Mouse (Mus musculus) midbrain, embryonic 13.5 days (tissue): ENCODE measurements at regions not wholly inside any gene's neighbourhood (a gene's known extent, or its start where the extent isn't known, plus 50 kb on each side); places are given as distances from the start of the nearest gene placed in this dataset.

Experiments used
- ATAC-seq: fragments of 200-750 bp; cut with Nextera tagmentation; 2 replicates; pipeline ENCODE4 v1.8.0; 2017; ENCODE audit warnings: mild to moderate bottlenecking, moderate TSS enrichment, moderate library complexity
- H3K27ac ChIP-seq: fragments of 300-500 bp; sonication (generic); 2 replicates; pipeline ENCODE4 v1.5.1; 2015; ENCODE audit warnings: inconsistent platforms, mild to moderate bottlenecking, moderate library complexity
- H3K27me3 ChIP-seq: fragments of 300-500 bp; sonication (generic); 2 replicates; pipeline ENCODE4 v1.6.1; 2015; ENCODE audit warnings: mild to moderate bottlenecking, inconsistent platforms
- H3K36me3 ChIP-seq: fragments of 300-500 bp; sonication (generic); 2 replicates; pipeline ENCODE4 v1.6.1; 2015; ENCODE audit warnings: mild to moderate bottlenecking, inconsistent platforms
- H3K4me1 ChIP-seq: fragments of 300-500 bp; sonication (generic); replicated peaks from 2 replicates; pipeline ENCODE4 v1.6.1; 2015; ENCODE audit warnings: inconsistent platforms
- H3K4me2 ChIP-seq: fragments of 300-500 bp; sonication (generic); replicated peaks from 2 replicates; pipeline ENCODE4 v1.6.1; 2015; ENCODE audit warnings: moderate library complexity, mild to moderate bottlenecking, inconsistent platforms
- H3K4me3 ChIP-seq: fragments of 300-500 bp; sonication (generic); replicated peaks from 2 replicates; pipeline ENCODE4 v1.5.1; 2015; ENCODE audit warnings: mild to moderate bottlenecking, inconsistent platforms
- H3K9ac ChIP-seq: fragments of 300-500 bp; sonication (generic); replicated peaks from 2 replicates; pipeline ENCODE4 v1.6.1; 2015; ENCODE audit warnings: mild to moderate bottlenecking, inconsistent platforms
- H3K9me3 ChIP-seq: fragments of 300-500 bp; sonication (generic); 2 replicates; pipeline ENCODE4 v1.6.1; 2016; ENCODE audit warnings: mild to moderate bottlenecking, inconsistent platforms
- WGBS: fragments of 180-500 bp; shearing (Covaris S2); methylation state at CpG from one replicate; pipeline ENCODE4 v1.1.7; 2015; 5-methylcytosine and 5-hydroxymethylcytosine counted together

- no peaks in the 10 kb centered on the region for H3K36me3 ChIP-seq
- H3K4me1 ChIP-seq, result peaks cover 23% of the 10 kb centered on the region
- H3K27ac ChIP-seq, result no peak overlapping the region
- WGBS, result 65% methylated on average over 6 of the region's 6 CpGs
- no peak for ATAC-seq
- no peak overlapping the region for H3K9ac ChIP-seq
- no peaks in the 10 kb centered on the region for H3K9me3 ChIP-seq
- H3K4me2 ChIP-seq, result no peak overlapping the region
- H3K4me3 ChIP-seq, result no peak overlapping the region
- H3K27me3 ChIP-seq, result no peaks in the 10 kb centered on the region
Observed at GRCm38 (mm10) chr9:60999001-60999529, 204.7 kb downstream of the Uaca start.

GRCm38 (mm10) chr9:61000232-61000631, 205.9 kb downstream of the Uaca start:
- H3K4me1 ChIP-seq, result peaks cover 23% of the 10 kb centered on the region
- peak overlapping the region; percentile 51 for H3K27ac ChIP-seq
- no peaks in the 10 kb centered on the region for H3K27me3 ChIP-seq
- no peak overlapping the region for H3K9ac ChIP-seq
- no peak overlapping the region for H3K4me2 ChIP-seq
- peak; percentile 48; the same call in 1 of the 2 replicates for ATAC-seq
- 73% methylated on average over 10 of the region's 11 CpGs for WGBS
- no peak overlapping the region for H3K4me3 ChIP-seq
- H3K36me3 ChIP-seq, result no peaks in the 10 kb centered on the region
- no peaks in the 10 kb centered on the region for H3K9me3 ChIP-seq

- H3K27me3 ChIP-seq, result no peaks in the 10 kb centered on the region
- no peak for ATAC-seq
- H3K4me1 ChIP-seq, result peaks cover 23% of the 10 kb centered on the region
- H3K27ac ChIP-seq, result no peak overlapping the region
- H3K4me2 ChIP-seq, result no peak overlapping the region
- 85% methylated on average over 5 of the region's 5 CpGs for WGBS
- no peak overlapping the region for H3K4me3 ChIP-seq
- no peaks in the 10 kb centered on the region for H3K36me3 ChIP-seq
- no peaks in the 10 kb centered on the region for H3K9me3 ChIP-seq
- no peak overlapping the region for H3K9ac ChIP-seq
Observed at GRCm38 (mm10) chr9:61002572-61002971, 208.2 kb downstream of the Uaca start.

GRCm38 (mm10) chr9:61008446-61008845, 214.1 kb downstream of the Uaca start:
- Histone ChIP-seq H3K36me3 (no peaks in the 10 kb centered on the region), H3K4me2 (no peak overlapping the region), H3K4me1 (no peaks in the 10 kb centered on the region), H3K4me3 (no peak overlapping the region), H3K9ac (no peak overlapping the region), H3K9me3 (peaks cover 6% of the 10 kb centered on the region; the same call in 1 of the 2 replicates), H3K27ac (no peak overlapping the region), H3K27me3 (no peaks in the 10 kb centered on the region)
- 72% methylated on average over 1 of the region's 1 CpGs for WGBS
- ATAC-seq, result no peak

GRCm38 (mm10) chr9:61011066-61011465, 216.7 kb downstream of the Uaca start:
- Histone ChIP-seq H3K9ac (no peak overlapping the region), H3K27me3 (peaks cover 11% of the 10 kb centered on the region; the same call in 1 of the 2 replicates), H3K4me3 (no peak overlapping the region), H3K9me3 (peaks cover 6% of the 10 kb centered on the region; the same call in 1 of the 2 replicates), H3K4me1 (peaks cover 7% of the 10 kb centered on the region), H3K4me2 (no peak overlapping the region), H3K36me3 (no peaks in the 10 kb centered on the region), H3K27ac (no peak overlapping the region)
- no peak for ATAC-seq

GRCm38 (mm10) chr9:61012771-61013540, 218.6 kb downstream of the Uaca start:
- Histone ChIP-seq H3K4me3 (no peak overlapping the region), H3K36me3 (no peaks in the 10 kb centered on the region), H3K9ac (no peak overlapping the region), H3K4me2 (no peak overlapping the region), H3K4me1 (peaks cover 16% of the 10 kb centered on the region), H3K9me3 (peaks cover 6% of the 10 kb centered on the region; the same call in 1 of the 2 replicates), H3K27me3 (peaks cover 21% of the 10 kb centered on the region), H3K27ac (no peak overlapping the region)
- no peak for ATAC-seq
- WGBS, result 73% methylated on average over 19 of the region's 19 CpGs

GRCm38 (mm10) chr9:61014151-61014550, 219.8 kb downstream of the Uaca start:
- Histone ChIP-seq H3K4me3 (no peak overlapping the region), H3K4me2 (no peak overlapping the region), H3K4me1 (peaks cover 16% of the 10 kb centered on the region), H3K27ac (no peak overlapping the region), H3K36me3 (no peaks in the 10 kb centered on the region), H3K9me3 (peaks cover 6% of the 10 kb centered on the region; the same call in 1 of the 2 replicates), H3K9ac (no peak overlapping the region), H3K27me3 (peaks cover 27% of the 10 kb centered on the region)
- WGBS, result 52% methylated on average over 8 of the region's 8 CpGs
- no peak for ATAC-seq

GRCm38 (mm10) chr9:61015374-61015890, 221.1 kb downstream of the Uaca start:
- Histone ChIP-seq H3K27ac (no peak overlapping the region), H3K4me3 (no peak overlapping the region), H3K27me3 (peaks cover 27% of the 10 kb centered on the region), H3K4me1 (peaks cover 16% of the 10 kb centered on the region), H3K36me3 (no peaks in the 10 kb centered on the region), H3K4me2 (no peak overlapping the region), H3K9ac (no peak overlapping the region), H3K9me3 (peaks cover 6% of the 10 kb centered on the region; the same call in 1 of the 2 replicates)
- 16% methylated on average over 15 of the region's 15 CpGs for WGBS
- no peak for ATAC-seq

GRCm38 (mm10) chr9:61016673-61017072, 222.3 kb downstream of the Uaca start:
- Histone ChIP-seq H3K9me3 (peaks cover 6% of the 10 kb centered on the region; the same call in 1 of the 2 replicates), H3K9ac (no peak overlapping the region), H3K36me3 (no peaks in the 10 kb centered on the region), H3K4me1 (peaks cover 16% of the 10 kb centered on the region), H3K27ac (no peak overlapping the region), H3K27me3 (peaks cover 27% of the 10 kb centered on the region), H3K4me3 (no peak overlapping the region), H3K4me2 (no peak overlapping the region)
- WGBS, result 56% methylated on average over 10 of the region's 10 CpGs
- 0 out of 2 replicates have a peak, but pooled peaks have one; percentile 45 for ATAC-seq

- peaks cover 16% of the 10 kb centered on the region for H3K4me1 ChIP-seq
- no peak overlapping the region for H3K27ac ChIP-seq
- H3K4me2 ChIP-seq, result no peak overlapping the region
- H3K36me3 ChIP-seq, result no peaks in the 10 kb centered on the region
- H3K9me3 ChIP-seq, result no peaks in the 10 kb centered on the region
- WGBS, result 68% methylated on average over 4 of the region's 4 CpGs
- no peak overlapping the region for H3K9ac ChIP-seq
- no peak for ATAC-seq
- H3K4me3 ChIP-seq, result no peak overlapping the region
- peaks cover 18% of the 10 kb centered on the region for H3K27me3 ChIP-seq
Observed at GRCm38 (mm10) chr9:61019938-61020337, 225.6 kb downstream of the Uaca start.

- Histone ChIP-seq H3K36me3 (no peaks in the 10 kb centered on the region), H3K4me1 (peaks cover 3% of the 10 kb centered on the region), H3K9me3 (no peaks in the 10 kb centered on the region), H3K4me2 (no peak overlapping the region), H3K27ac (no peak overlapping the region), H3K27me3 (peaks cover 23% of the 10 kb centered on the region), H3K4me3 (no peak overlapping the region), H3K9ac (no peak overlapping the region)
- WGBS, result 94% methylated on average over 5 of the region's 5 CpGs
- no peak for ATAC-seq
Observed at GRCm38 (mm10) chr9:61021810-61022209, 227.5 kb downstream of the Uaca start.

GRCm38 (mm10) chr9:61022371-61023026, 228.2 kb downstream of the Uaca start:
- Histone ChIP-seq H3K9ac (no peak overlapping the region), H3K4me3 (no peak overlapping the region), H3K36me3 (no peaks in the 10 kb centered on the region), H3K4me2 (no peak overlapping the region), H3K9me3 (no peaks in the 10 kb centered on the region), H3K27me3 (peaks cover 17% of the 10 kb centered on the region), H3K27ac (no peak overlapping the region), H3K4me1 (no peaks in the 10 kb centered on the region)
- no peak for ATAC-seq
- WGBS, result 91% methylated on average over 6 of the region's 6 CpGs
